Mouse (Mus musculus) bone marrow macrophage, adult 2 months (primary cell): ENCODE measurements at regions not wholly inside any gene's neighbourhood (a gene's known extent, or its start where the extent isn't known, plus 50 kb on each side); places are given as distances from the start of the nearest gene placed in this dataset.

ENCODE experiments used
- H3K27ac ChIP-seq: 2 replicates; pipeline ENCODE4 v1.5.1; 2012; ENCODE audit warnings: low read depth, low read length; ENCODE audit not compliant: insufficient read depth
- H3K4me1 ChIP-seq: 2 replicates; pipeline ENCODE4 v1.6.1; 2012; ENCODE audit warnings: low read length; ENCODE audit not compliant: control insufficient read depth, insufficient read depth
- H3K4me3 ChIP-seq: 2 replicates; pipeline ENCODE4 v1.5.1; 2012; ENCODE audit warnings: mild to moderate bottlenecking, low read length, moderate library complexity; ENCODE audit not compliant: insufficient read depth
- CTCF ChIP-seq: IDR thresholded peaks from 2 replicates; pipeline ENCODE4 v1.5.1; 2012; ENCODE audit warnings: low read depth, mild to moderate bottlenecking, low read length, moderate library complexity
- POLR2A ChIP-seq: IDR thresholded peaks from 2 replicates; pipeline ENCODE4 v1.6.1; 2012; ENCODE audit warnings: mild to moderate bottlenecking, low read depth, low read length, borderline replicate concordance

DNA sequence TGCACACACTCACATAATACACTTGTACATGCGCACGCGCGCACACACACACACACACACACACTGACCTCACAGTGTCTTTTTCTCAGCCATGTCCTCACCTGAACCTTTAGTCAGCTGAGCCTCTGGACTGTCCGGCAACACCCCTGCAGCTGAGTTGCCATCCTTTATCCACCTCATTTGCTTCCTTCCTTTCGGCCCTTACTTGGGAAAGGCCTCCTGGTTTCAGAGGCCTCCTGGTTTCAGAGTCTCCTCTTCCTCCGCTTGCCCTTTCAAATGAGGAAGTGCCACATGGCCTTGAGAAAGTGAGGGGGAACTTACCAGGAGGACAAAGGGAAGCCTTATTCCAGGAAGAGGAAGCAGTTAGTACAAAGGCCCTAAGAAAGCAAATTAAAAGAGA, 128.0 kb downstream of the Zfp706 start:
- H3K27ac ChIP-seq, result peak overlapping the region; percentile 74
- TF ChIP-seq CTCF (no peak), POLR2A (no peak)

DNA sequence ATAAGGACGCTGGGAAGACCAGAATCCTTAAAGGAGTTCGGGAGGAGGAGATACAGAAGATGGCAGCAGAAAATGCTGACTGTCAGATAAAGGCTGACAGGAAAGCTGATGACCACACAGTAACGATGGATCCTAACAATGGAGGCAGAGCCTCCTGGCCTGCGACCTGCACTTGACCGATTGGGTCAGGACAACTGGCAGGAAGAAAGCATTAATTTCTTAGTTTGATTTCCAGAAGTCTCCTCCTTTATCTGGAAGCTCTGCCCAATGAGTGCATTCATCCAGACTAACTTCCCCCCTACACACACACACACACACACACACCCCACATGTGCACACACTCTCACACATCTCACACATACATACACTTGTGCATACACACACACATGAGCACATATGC, 128.6 kb downstream of the Zfp706 start:
- peak overlapping the region; percentile 55 for H3K4me3 ChIP-seq
- H3K27ac ChIP-seq, result no peak overlapping the region; the same call in 1 of the 2 replicates
- H3K4me1 ChIP-seq, result peaks cover 10% of the 10 kb centered on the region
- TF ChIP-seq CTCF (no peak), POLR2A (no peak)

More for the DNA sequence above, 128.0 kb downstream of the Zfp706 start:
- H3K4me3 ChIP-seq, result peak overlapping the region; percentile 55
- H3K4me1 ChIP-seq, result peaks cover 10% of the 10 kb centered on the region

DNA sequence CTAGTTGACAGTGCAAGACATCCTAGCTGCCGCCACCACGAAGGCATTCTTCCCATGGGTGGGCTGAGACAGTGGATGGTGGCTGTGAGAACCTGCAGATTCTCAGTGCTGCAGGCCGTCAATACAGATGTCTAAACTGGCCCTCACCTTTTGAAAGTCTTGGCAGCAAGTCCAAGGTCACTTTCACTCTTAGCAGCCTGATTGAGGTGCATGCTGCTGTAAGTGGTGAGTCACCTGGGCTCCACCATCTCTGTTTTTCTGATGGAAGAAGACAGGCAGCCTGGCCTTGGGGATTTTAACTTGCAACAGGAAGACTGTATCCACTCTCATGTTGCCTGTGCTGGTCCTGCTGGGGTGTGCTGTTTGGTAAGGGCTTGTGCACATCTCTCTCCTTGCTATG, 129.3 kb downstream of the Zfp706 start:
- TF ChIP-seq POLR2A (no peak), CTCF (no peak)
- Histone ChIP-seq H3K4me3 (no peak overlapping the region), H3K4me1 (peaks cover 10% of the 10 kb centered on the region), H3K27ac (no peak overlapping the region)

DNA sequence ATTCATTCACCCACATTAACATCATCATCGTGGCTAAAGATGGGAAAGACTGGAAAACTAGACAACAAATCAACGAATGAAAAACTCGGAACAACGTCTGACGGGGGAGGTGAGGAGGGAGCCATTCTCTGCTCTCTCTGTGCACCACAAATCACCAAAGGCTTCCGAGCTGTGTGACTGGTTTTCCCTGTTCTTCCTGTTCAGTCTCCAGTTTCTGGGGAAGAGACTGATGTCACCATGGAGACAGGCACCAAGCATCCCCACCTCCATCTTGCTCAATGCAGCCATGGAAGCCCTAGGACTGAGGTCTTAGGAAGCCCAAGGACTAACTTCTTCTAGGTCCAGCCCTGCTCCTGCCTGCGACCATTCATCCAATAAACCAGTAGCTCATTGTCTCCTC, 130.1 kb downstream of the Zfp706 start:
- peaks cover 10% of the 10 kb centered on the region for H3K4me1 ChIP-seq
- no peak overlapping the region for H3K4me3 ChIP-seq
- no peak overlapping the region for H3K27ac ChIP-seq
- TF ChIP-seq POLR2A (no peak), CTCF (no peak)

DNA sequence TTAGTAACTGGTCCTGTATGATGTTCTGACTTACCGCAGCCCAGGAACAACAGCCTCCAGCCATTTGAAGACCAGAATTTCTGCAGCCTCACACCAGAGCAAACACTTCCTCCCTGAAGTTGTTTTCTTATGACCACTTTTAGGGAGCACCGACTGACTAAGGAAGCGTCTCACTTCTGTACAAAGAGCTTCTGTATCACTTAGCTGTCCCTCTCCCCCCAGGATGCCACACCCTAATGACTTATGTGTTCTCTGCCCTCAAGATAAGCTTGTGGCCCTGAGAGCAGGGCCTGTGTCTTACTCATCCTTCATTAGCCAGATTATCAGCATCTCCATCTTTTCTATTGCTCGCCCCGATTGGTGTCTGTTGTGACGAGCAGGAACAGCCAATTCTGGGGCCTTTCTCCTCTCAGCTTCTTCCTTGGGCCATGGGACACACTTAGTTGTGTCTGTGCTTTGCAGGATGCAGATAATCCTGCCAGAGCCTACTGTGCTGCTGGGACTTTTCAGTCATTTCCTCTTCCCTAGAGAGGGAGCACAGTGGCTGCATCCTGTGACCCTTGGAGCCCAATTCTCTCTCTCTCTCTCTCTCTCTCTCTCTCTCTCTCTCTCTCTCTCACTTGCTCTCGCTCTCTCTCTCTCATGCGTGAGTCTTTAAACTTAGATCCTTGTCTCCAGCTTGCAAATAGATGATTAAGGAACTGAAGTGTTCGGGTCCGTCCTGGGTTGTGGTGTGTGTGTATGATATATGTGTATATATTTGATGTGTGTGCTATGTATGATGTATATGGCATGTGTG, 131.4 kb downstream of the Zfp706 start:
- H3K4me1 ChIP-seq, result peaks cover 10% of the 10 kb centered on the region
- H3K4me3 ChIP-seq, result no peak overlapping the region
- TF ChIP-seq POLR2A (no peak), CTCF (no peak)
- no peak overlapping the region for H3K27ac ChIP-seq

- H3K4me1 ChIP-seq, result peaks cover 15% of the 10 kb centered on the region
- TF ChIP-seq POLR2A, result no peak
Observed at GRCm38 (mm10) chr15:36874555-36874954, 133.0 kb downstream of the Zfp706 start.

GRCm38 (mm10) chr15:36873884-36874243, 133.7 kb downstream of the Zfp706 start:
- TF ChIP-seq POLR2A (no peak), CTCF (no peak)
- Histone ChIP-seq H3K4me3 (no peak overlapping the region), H3K27ac (no peak overlapping the region), H3K4me1 (peaks cover 8% of the 10 kb centered on the region)

More at GRCm38 (mm10) chr15:36874555-36874954, 133.0 kb downstream of the Zfp706 start:
- no peak overlapping the region for H3K4me3 ChIP-seq
- no peak overlapping the region for H3K27ac ChIP-seq

DNA sequence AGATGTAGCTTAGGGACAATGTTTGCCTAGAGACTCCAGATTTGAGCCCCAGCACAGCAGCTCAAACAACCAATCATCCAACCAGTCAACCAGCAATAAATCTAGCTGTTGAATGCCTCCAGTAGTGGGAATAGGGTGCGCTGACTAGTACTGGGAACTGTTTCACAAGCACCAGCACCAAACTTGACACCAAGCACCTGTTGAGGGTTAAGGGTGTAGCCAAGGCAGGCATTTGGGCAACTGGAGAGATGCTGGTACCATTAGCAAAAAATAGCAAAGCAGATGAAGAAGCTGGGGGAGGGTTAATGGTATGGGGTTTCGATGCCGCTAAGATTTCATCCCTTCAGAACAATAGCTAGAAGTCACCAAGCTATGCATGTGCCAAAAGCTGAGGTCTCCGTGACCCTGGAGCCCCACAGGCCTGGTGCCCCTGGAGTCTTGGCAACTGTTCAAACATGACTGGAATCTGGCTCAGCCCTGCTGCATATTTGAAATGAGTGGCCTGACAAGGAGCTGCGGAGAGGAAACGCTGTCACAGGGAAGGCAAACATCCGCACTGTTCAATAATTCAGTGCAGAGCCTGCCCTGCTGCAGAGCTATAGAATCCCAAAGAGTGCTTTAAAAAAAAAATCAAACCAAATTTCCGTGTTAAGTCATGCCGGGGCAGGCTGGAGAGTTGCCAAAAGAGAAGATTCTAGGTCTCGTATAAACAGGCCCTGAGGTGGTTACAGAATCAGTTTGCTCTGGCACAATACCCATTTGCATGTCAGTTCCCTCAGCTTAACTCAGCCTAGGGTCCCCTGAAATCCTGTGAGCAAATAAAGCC, 134.3 kb downstream of the Zfp706 start:
- TF ChIP-seq CTCF, result no peak
- TF ChIP-seq POLR2A, result no peak
- H3K4me1 ChIP-seq, result peaks cover 6% of the 10 kb centered on the region
- H3K4me3 ChIP-seq, result no peak overlapping the region
- H3K27ac ChIP-seq, result no peak overlapping the region

GRCm38 (mm10) chr15:36872566-36872965, 135.0 kb downstream of the Zfp706 start:
- H3K4me3 ChIP-seq, result no peak overlapping the region
- H3K4me1 ChIP-seq, result peaks cover 8% of the 10 kb centered on the region
- H3K27ac ChIP-seq, result no peak overlapping the region
- TF ChIP-seq CTCF, result no peak
- TF ChIP-seq POLR2A, result no peak

DNA sequence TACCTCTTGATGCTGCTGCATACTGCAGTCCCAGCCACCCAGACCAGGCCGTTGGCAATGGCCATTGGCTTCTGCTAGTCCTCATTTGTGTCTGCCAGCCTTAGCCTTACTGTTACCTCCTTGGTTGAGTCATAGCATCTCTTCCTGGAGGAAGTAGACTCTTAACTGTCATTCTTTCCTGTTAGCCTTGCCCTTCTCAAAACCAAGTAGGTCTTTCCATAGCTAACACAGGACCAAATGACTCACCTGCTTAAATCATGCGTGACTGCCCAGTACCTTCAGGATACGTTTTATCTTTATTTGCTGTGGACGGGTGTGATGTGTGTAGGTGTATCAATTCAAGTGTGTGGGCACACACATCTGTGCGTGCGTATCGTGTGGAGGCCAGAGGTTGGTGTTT, 136.9 kb downstream of the Zfp706 start:
- Histone ChIP-seq H3K4me3 (no peak overlapping the region), H3K4me1 (peaks cover 11% of the 10 kb centered on the region), H3K27ac (no peak overlapping the region)
- TF ChIP-seq POLR2A (no peak), CTCF (no peak)

DNA sequence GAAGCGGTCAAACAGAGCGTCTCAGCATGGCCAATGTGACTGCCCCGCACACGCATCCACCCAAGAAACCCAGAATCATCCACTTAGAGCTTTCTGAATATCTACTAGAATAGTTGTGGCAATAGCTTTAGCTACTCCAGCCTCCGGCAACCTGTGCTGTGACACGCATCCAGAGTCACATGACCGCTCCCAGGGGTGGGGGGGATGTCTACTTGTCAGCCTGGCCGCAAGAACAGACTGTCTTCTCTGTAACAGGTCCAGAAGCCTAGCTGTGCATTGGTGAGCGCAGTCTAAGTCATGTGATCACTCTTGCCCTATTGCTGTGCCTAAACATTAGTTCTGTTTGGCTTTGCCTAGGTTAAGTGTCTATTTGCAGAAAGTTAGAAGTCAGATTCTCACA, 137.5 kb downstream of the Zfp706 start:
- Histone ChIP-seq H3K27ac (no peak overlapping the region), H3K4me3 (no peak overlapping the region), H3K4me1 (peaks cover 14% of the 10 kb centered on the region)
- no peak for TF ChIP-seq CTCF
- no peak for TF ChIP-seq POLR2A
